Mouse (Mus musculus) stomach, postnatal 0 days (tissue): ENCODE results near the gene Sap25. TPM values are rescaled to one million over a fixed set of nuclear protein-coding genes. Genes with fewer than 3 reads are reported as not detected.

Experiments
- ATAC-seq: fragments of 200-750 bp; cut with Nextera tagmentation; 2 replicates; pipeline ENCODE4 v1.8.0; 2017; ENCODE audit not compliant: low FRiP score, low TSS enrichment
- DNase-seq: peaks from one replicate; pipeline ENCODE4 v3.0.0-alpha.2; 2016; ENCODE audit warnings: low spot score
- H3K27ac ChIP-seq: fragments of 300-500 bp; sonication (generic); replicated peaks from 2 replicates; pipeline ENCODE4 v1.5.1; 2014; ENCODE audit warnings: mild to moderate bottlenecking, control low read depth
- H3K27me3 ChIP-seq: fragments of 300-500 bp; sonication (generic); 2 replicates; pipeline ENCODE4 v1.6.1; 2014; ENCODE audit warnings: low read length; ENCODE audit not compliant: control insufficient read depth, insufficient read depth
- H3K36me3 ChIP-seq: fragments of 300-500 bp; sonication (generic); 2 replicates; pipeline ENCODE4 v1.6.1; 2014; ENCODE audit warnings: low read length, mixed read lengths; ENCODE audit not compliant: control insufficient read depth, insufficient read depth
- H3K4me1 ChIP-seq: fragments of 300-500 bp; sonication (generic); replicated peaks from 2 replicates; pipeline ENCODE4 v1.6.1; 2014; ENCODE audit warnings: antibody characterized with exemption; ENCODE audit not compliant: control insufficient read depth, insufficient read depth
- H3K4me2 ChIP-seq: fragments of 300-500 bp; sonication (generic); replicated peaks from 2 replicates; pipeline ENCODE4 v1.6.1; 2014; ENCODE audit warnings: low read depth, mild to moderate bottlenecking, control low read depth, moderate library complexity
- H3K4me3 ChIP-seq: fragments of 300-500 bp; sonication (generic); 2 replicates; pipeline ENCODE4 v1.5.1; 2014; ENCODE audit warnings: low read depth, low read length, control low read depth
- H3K9ac ChIP-seq: fragments of 300-500 bp; sonication (generic); 2 replicates; pipeline ENCODE4 v1.6.1; 2014; ENCODE audit warnings: mild to moderate bottlenecking, low read length, control low read depth, mixed read lengths
- H3K9me3 ChIP-seq: fragments of 300-500 bp; sonication (generic); 2 replicates; pipeline ENCODE4 v1.6.1; 2016; ENCODE audit warnings: low read length; ENCODE audit not compliant: control insufficient read depth
- CTCF ChIP-seq: IDR thresholded peaks from 2 replicates; pipeline ENCODE4 v1.5.1; 2016; ENCODE audit warnings: antibody characterized with exemption, low read depth, mild to moderate bottlenecking, moderate library complexity
- EP300 ChIP-seq: optimal IDR thresholded peaks from 2 replicates; pipeline ENCODE3; 2016; ENCODE audit warnings: antibody characterized with exemption
- WGBS: fragments of 180-500 bp; shearing (Covaris S2); extraction: QIAGEN DNeasy Blood & Tissue Kit; methylation state at CpG from one replicate; pipeline ENCODE4 v1.1.7; 2014; 5-methylcytosine and 5-hydroxymethylcytosine counted together
- polyA plus RNA-seq: library from polyadenylated mRNA; unstranded; fragments of >200 nt; fragmentation: Nextera tagmentation; extraction: Ambion mirVana; gene quantifications from 2 replicates; pipeline ENCODE4 v1.2.1, GENCODE M21; 2015

The Sap25 gene
- polyA plus RNA-seq, 1 experiment from 2014 or later, result 3.7 TPM

DNA sequence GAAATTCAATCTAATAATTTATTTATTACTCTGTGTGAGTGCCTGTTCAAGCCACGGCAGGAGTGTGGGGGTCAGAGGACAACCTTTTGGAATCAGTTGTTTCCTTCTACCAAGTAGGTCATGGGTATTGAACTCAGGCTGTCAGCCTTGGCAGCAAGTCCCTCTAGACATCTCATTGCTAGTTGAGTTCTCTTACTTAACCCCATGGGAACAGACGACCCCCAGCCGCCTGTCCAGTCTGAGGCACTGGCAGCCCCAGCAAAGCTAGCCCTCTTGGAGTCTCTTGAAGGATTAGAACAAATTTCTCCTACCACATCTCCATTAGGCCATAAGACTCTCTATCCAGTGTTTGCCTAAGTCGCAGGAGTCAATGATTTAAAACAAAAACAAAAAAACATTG lies 38.6 kb downstream of the Sap25 start:
- H3K9ac ChIP-seq, result no peak overlapping the region
- no peak overlapping the region for H3K4me2 ChIP-seq
- WGBS, result 71% methylated on average over 4 of the region's 4 CpGs
- H3K27ac ChIP-seq, result no peak overlapping the region
- no peaks in the 10 kb centered on the region for H3K36me3 ChIP-seq
- no peaks in the 10 kb centered on the region for H3K9me3 ChIP-seq
- ATAC-seq, result no peak
- H3K4me3 ChIP-seq, result no peak overlapping the region
- DNase-seq, result no peak
- TF ChIP-seq EP300, result no peak
- no peak for TF ChIP-seq CTCF
- H3K27me3 ChIP-seq, result no peaks in the 10 kb centered on the region
- peaks cover 5% of the 10 kb centered on the region; the same call in 1 of the 2 replicates for H3K4me1 ChIP-seq

- H3K4me2 ChIP-seq, result no peak overlapping the region
- no peaks in the 10 kb centered on the region for H3K36me3 ChIP-seq
- ATAC-seq (no peak), DNase-seq (no peak)
- no peak overlapping the region for H3K27ac ChIP-seq
- 86% methylated on average over 6 of the region's 6 CpGs for WGBS
- TF ChIP-seq EP300 (no peak), CTCF (no peak)
- H3K4me1 ChIP-seq, result peaks cover 5% of the 10 kb centered on the region; the same call in 1 of the 2 replicates
- H3K9me3 ChIP-seq, result no peaks in the 10 kb centered on the region
- H3K9ac ChIP-seq, result no peak overlapping the region
- H3K4me3 ChIP-seq, result no peak overlapping the region
- H3K27me3 ChIP-seq, result no peaks in the 10 kb centered on the region
These were observed 41.4 kb downstream of the Sap25 start for GRCm38 (mm10) chr5:137682526-137682925.

- ATAC-seq (no peak), DNase-seq (no peak)
- Histone ChIP-seq H3K4me3 (peak overlapping the region; percentile 61), H3K36me3 (no peaks in the 10 kb centered on the region), H3K4me2 (peak overlapping the region; percentile 96), H3K27me3 (no peaks in the 10 kb centered on the region), H3K9me3 (no peaks in the 10 kb centered on the region), H3K9ac (peak overlapping the region; percentile 69), H3K27ac (peak overlapping the region; percentile 61; the same call in 1 of the 2 replicates), H3K4me1 (peaks cover 5% of the 10 kb centered on the region; the same call in 1 of the 2 replicates)
- TF ChIP-seq CTCF (no peak), EP300 (no peak)
- 5% methylated on average over 27 of the region's 28 CpGs for WGBS
These were observed 42.5 kb downstream of the Sap25 start for GRCm38 (mm10) chr5:137683388-137684293.

DNA sequence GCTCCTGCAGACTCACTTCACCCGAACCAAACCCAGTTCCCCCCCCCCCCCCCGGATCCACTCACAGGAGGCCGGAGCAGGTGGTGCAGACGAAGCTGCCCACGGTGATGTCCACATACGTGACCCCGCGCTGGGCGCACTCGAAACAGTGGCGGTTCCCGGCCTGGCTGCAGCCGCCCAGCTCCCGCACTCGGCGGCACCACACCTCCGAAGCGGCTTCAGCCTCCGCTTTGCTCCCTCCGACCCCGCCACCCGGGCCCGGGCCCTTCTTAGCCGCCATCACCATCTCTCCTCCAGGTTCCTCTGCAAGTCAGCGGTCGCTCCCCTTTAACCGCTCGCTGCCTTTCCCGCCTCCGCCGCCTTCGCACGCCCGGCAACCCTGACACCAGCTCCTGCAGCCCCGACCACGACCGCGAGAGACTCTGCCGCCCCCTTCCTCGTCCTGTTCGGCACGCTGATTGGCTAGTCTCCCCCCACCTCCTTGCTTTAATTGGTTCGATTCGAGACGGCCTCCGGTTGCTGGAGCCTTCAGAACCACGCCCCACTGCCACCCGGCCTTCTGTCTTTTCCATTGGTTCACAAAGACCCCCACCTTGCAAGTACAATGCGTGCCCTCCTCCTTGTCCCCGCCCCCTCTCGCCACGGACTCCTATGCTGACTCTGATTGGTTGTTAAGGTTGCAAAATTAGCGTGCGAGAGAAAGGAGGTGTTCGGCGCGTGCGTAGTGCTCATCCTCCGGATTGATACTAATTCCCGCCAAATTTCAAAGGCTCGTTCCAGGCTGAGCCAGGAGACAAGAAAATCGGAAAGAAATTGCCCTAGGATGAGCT lies 43.4 kb downstream of the Sap25 start, which contains the start of gene Agfg2:
Gene Agfg2, minus strand, starts transcription at position 433 of the 830 bp plus-strand sequence.
- ATAC-seq, result peak; percentile 99
- under 1% methylated on average over 53 of the region's 62 CpGs for WGBS
- H3K27ac ChIP-seq, result peak within 1 kb of the TSS; percentile 61; the same call in 1 of the 2 replicates
- no peaks in the 10 kb centered on the region for H3K27me3 ChIP-seq
- DNase-seq, result peak; percentile 99
- peak; percentile 39; the same call in 1 of the 2 replicates for TF ChIP-seq CTCF
- no peak for TF ChIP-seq EP300
- H3K9me3 ChIP-seq, result no peaks in the 10 kb centered on the region
- H3K4me2 ChIP-seq, result peak within 1 kb of the TSS; percentile 96
- H3K9ac ChIP-seq, result peak within 1 kb of the TSS; percentile 69
- peaks cover 5% of the 10 kb centered on the region; the same call in 1 of the 2 replicates for H3K4me1 ChIP-seq
- H3K36me3 ChIP-seq, result no peaks in the 10 kb centered on the region
- H3K4me3 ChIP-seq, result peak within 1 kb of the TSS; percentile 61

- ATAC-seq, result no peak
- no peak overlapping the region for H3K27ac ChIP-seq
- no peak overlapping the region for H3K4me2 ChIP-seq
- H3K9ac ChIP-seq, result no peak overlapping the region
- H3K4me1 ChIP-seq, result peaks cover 5% of the 10 kb centered on the region; the same call in 1 of the 2 replicates
- no peak for DNase-seq
- TF ChIP-seq CTCF, result no peak
- no peak for TF ChIP-seq EP300
- H3K9me3 ChIP-seq, result no peaks in the 10 kb centered on the region
- no peak overlapping the region for H3K4me3 ChIP-seq
- no peaks in the 10 kb centered on the region for H3K27me3 ChIP-seq
- no peaks in the 10 kb centered on the region for H3K36me3 ChIP-seq
- WGBS, result 96% methylated on average over 3 of the region's 3 CpGs
These were observed 44.5 kb downstream of the Sap25 start for GRCm38 (mm10) chr5:137685653-137686052.
